Mouse (Mus musculus) embryo, embryonic 11 days (tissue): ENCODE measurements around the gene Soat1.
A peak's percentile ranks its signal among the peaks of the same experiment; 100 is the strongest.
"Not testable (repeated sequence)": the region's sequence is repeated elsewhere in the genome, so short reads cannot be mapped to it uniquely, and the experiment has no call there.

Source experiments
- DNase-seq: peaks from one replicate; pipeline ENCODE4 v3.0.0-alpha.2; 2015

The Soat1 gene

GRCm38 (mm10) chr1:156423493-156423892 is 50.6 kb downstream of the Soat1 start:
- DNase-seq: no peak

GRCm38 (mm10) chr1:156422856-156423255 is 51.3 kb downstream of the Soat1 start:
- no peak for DNase-seq

- DNase-seq: peak; percentile 90
Measured at GRCm38 (mm10) chr1:156420671-156421297, 53.3 kb downstream of the Soat1 start, which contains the start of gene Axdnd1. Gene Axdnd1 (minus strand): TSS chr1:156421159.

GRCm38 (mm10) chr1:156418170-156418569 is 56.0 kb downstream of the Soat1 start:
- DNase-seq: peak; percentile 30

- no peak for DNase-seq
Measured at GRCm38 (mm10) chr1:156408521-156408920, 65.6 kb downstream of the Soat1 start.

GRCm38 (mm10) chr1:156408004-156408403 is 66.1 kb downstream of the Soat1 start:
- no peak for DNase-seq

- no peak for DNase-seq
Measured at GRCm38 (mm10) chr1:156403251-156403650, 70.9 kb downstream of the Soat1 start.

- DNase-seq: peak; percentile 17
Measured at GRCm38 (mm10) chr1:156402491-156402890, 71.6 kb downstream of the Soat1 start.

GRCm38 (mm10) chr1:156400159-156400558 is 74.0 kb downstream of the Soat1 start:
- DNase-seq: not testable (repeated sequence)

GRCm38 (mm10) chr1:156393148-156393547 is 81.0 kb downstream of the Soat1 start:
- DNase-seq: no peak

- no peak for DNase-seq
Measured at GRCm38 (mm10) chr1:156386880-156387279, 87.3 kb downstream of the Soat1 start.

- no peak for DNase-seq
Measured at GRCm38 (mm10) chr1:156386232-156386631, 87.9 kb downstream of the Soat1 start.

GRCm38 (mm10) chr1:156381217-156381616 is 92.9 kb downstream of the Soat1 start:
- no peak for DNase-seq
